Mouse (Mus musculus): ENCODE data around the gene Gan.
A peak's percentile ranks its signal among the peaks of the same experiment; 100 is the strongest.

The Gan gene

GRCm38 (mm10) chr8:117158135-117158761, at the start of gene Gan:
Gan (plus strand) TSS chr8:117158135.
- DNase-seq (ENCODE audit: low read depth, low spot score), result peak; percentile 60

DNA sequence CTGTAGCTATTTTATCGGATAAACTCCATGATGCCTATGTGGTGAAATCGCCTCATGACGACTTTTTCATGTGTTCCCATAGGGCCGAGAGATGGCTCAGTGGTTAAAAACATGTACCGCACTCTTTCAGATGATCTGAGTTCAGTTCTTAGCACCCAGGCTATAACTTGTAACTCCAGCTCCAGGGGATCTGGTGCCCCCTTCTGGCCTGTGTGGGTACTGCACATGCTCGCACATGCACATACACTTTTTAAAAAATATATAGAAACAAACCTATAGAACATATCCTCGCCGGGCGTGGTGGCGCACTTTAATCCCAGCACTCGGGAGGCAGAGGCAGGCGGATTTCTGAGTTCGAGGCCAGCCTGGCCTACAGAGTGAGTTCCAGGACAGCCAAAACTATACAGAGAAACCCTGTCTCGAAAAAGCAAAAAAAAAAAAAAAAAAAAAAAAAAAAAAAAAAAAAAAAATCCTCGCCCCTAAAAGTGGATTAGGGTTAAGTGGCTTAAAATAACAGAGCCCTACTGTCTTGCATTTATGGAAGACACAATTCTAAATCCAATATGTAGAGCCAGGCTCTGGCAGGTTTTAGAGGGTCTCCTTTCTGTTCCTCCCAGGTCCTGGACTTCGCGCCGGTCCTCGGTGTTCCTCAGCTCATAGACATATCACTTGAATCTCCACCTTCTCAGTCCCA, 48.8 kb upstream of the Gan start:
- DNase-seq (ENCODE audit: low read depth, low spot score), result peak; percentile 67

DNA sequence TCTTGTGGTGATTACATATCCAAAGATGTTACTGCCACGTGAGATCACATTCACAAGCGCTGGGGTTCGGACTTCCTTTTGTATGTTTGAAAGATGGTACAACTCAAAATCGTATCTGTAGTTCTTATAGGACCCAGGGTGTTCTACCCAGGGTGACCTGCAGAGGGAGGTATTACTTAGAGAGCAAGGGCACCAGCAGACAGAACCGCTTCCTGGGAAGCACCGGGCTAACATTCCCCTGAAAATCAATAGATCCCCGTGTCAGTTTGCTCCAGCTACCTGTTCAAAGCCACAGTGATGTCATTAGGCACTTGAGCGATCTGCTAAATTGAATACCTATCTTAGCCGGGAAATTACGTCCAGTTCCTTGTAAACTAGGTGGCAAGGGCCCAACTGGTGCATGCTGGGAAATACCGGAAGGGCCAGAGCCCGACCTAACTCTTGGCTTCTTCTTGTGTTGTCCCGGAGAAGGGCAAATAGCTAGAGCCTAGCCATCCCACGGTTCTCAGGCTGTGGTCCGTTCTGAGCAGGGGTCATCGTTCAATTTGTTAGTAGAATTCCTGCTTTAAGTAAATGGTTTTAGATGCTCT, 48.0 kb upstream of the Gan start:
- peak; percentile 90 for DNase-seq (ENCODE audit: low read depth, low spot score)

GRCm38 (mm10) chr8:117111641-117112040, 46.3 kb upstream of the Gan start:
- DNase-seq (ENCODE audit: low read depth, low spot score), result no peak

GRCm38 (mm10) chr8:117112261-117112660, 45.7 kb upstream of the Gan start:
- no peak for DNase-seq (ENCODE audit: low read depth, low spot score)

- no peak for DNase-seq (ENCODE audit: low read depth, low spot score)
These were observed 42.8 kb upstream of the Gan start for GRCm38 (mm10) chr8:117115094-117115493.

GRCm38 (mm10) chr8:117115676-117116446, 42.1 kb upstream of the Gan start:
- DNase-seq (ENCODE audit: low read depth, low spot score), result no peak

DNA sequence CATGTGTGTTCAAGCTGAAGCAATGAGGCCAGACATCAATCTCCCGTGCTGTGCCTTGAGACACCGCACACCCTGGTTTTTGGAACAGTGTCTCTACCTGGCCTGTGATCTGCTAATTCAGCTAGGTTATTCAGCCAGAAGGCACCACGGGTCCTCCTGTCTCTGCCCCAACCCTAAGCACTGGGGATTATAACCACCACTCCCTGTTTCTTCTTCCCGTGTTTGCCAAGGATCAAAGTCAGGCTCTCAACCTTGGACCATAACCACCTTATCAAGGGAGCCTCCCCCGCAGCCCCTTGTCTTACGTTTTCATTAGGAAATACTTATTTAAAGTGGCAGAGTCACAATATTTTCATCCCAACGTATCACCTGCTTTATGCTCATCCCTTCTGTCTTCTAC, 41.4 kb upstream of the Gan start:
- DNase-seq (ENCODE audit: low read depth, low spot score), result no peak

- DNase-seq (ENCODE audit: low read depth, low spot score), result no peak
These were observed 39.5 kb upstream of the Gan start for GRCm38 (mm10) chr8:117118409-117118808.

DNA sequence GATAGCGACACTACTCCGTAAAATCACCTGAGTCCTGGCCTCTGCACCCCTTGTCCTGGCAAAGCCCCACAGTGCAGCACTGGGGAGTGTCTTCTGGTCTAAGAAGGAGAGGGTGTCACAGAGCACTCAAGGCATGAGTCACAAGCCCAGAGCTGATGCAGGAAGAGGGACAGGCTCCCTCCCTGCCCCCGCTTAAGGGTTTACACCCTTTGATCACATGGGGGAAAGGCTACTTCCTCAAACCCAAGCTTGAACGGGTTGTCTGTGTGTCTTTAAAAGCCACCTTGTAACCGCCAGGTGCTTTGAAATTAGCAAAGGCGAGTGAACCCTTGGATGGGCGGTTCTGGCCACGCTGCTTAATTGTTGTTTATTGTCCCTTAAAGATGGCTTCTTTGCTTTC, 36.7 kb upstream of the Gan start:
- no peak for DNase-seq (ENCODE audit: low read depth, low spot score)

DNA sequence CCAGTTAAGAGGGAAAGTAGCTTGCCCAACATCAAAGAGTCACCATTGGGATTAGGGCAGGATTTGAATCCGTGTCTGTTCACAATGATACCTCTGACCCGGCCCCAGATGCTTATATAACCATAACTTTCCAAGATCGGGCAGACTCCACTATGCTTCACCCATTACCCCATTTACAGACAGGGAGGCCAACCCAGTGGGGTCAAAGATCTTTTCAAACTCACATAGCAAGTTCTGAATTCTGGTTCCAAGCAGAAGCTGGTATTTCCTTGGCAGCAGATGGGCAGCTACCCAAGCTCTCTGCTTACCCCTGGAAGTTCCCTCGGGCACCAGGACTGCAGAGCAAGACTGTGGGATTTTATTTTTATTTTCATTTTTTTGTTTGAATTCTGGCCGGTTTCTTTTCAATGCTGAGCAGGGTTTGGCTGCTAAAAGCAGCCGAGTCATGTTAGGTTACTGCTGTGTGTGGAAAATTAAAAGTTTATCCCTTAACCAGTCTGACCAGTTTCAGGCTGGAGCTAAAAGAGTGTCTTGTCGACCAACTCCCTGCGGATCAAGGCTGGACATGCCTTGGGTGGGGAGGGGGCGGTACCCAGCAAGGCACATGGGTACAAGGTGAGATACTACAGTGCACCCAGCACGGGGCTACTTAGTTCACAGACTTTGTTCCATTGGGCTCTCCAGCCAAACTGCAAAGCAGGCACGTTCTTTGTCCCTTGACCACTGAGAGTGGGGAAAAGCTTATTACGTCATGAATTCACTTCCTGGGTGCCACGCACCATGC, 33.9 kb upstream of the Gan start:
- no peak for DNase-seq (ENCODE audit: low read depth, low spot score)

GRCm38 (mm10) chr8:117125854-117126253, 32.1 kb upstream of the Gan start:
- no peak for DNase-seq (ENCODE audit: low read depth, low spot score)

DNA sequence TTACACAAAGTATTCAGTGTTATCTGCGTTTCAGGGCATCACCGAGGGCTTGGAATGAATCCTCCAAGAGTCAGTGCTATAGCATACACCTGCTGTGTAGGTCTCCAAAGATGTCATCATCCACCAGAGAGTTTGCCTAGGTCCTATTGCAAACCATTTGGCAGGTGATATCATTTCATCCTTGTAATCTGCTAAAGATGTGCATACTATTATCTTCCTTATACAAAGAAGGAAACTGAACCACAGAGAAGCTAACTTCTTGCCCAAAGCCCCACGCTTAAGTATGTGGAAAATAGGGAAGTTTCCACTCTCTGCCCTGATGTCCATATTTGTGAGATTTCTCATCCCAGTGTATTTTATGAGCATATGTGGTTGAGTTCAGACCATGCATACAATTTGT, 31.5 kb upstream of the Gan start:
- DNase-seq (ENCODE audit: low read depth, low spot score), result no peak

- DNase-seq (ENCODE audit: low read depth, low spot score), result peak; percentile 25
These were observed 30.9 kb upstream of the Gan start for GRCm38 (mm10) chr8:117127063-117127462.

- DNase-seq (ENCODE audit: low read depth, low spot score), result no peak
These were observed 24.2 kb upstream of the Gan start for GRCm38 (mm10) chr8:117133702-117134101.

DNA sequence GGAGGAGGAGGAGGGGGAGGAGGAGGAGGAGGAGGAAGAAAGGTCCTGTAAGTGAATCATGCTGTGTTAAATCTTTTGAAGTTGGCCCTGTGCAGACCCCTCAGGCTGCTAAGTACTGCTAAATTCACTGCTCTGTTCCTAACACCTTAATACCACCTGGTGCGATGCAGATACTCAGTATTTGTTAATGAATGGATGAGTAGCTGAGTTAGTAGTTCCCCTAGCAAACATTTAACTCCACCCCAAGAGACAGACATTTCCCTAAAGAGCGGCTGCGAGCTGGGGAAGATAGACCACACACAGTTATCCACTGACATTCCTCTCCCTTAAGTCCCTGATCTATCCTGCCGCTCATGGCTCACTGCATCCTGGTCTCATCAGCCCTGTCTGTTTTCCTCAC, 21.6 kb upstream of the Gan start:
- DNase-seq (ENCODE audit: low read depth, low spot score), result peak; percentile 90

DNA sequence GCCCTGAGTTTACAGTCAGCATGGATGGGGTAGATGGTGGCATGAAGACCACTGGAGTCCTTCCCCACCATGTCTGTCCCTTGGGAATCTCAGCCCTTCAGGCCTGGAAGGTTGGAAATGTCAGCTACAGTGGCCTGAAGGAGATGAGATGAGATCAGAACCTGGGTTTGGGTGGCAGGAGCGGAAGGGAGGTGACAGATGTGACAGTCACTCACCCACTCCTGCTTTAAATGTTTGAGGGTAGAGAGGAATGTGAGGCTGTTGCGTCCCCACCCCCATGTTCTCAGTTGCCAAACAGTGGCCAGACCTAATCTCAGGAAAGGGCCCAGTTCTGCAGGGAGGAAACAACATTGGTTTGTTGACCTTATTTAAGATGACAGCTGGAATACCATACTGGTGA, 21.2 kb upstream of the Gan start:
- no peak for DNase-seq (ENCODE audit: low read depth, low spot score)

GRCm38 (mm10) chr8:117137357-117137756, 20.6 kb upstream of the Gan start:
- no peak for DNase-seq (ENCODE audit: low read depth, low spot score)

- DNase-seq (ENCODE audit: low read depth, low spot score), result peak; percentile 74
These were observed 9.4 kb upstream of the Gan start for GRCm38 (mm10) chr8:117148520-117148919.

DNA sequence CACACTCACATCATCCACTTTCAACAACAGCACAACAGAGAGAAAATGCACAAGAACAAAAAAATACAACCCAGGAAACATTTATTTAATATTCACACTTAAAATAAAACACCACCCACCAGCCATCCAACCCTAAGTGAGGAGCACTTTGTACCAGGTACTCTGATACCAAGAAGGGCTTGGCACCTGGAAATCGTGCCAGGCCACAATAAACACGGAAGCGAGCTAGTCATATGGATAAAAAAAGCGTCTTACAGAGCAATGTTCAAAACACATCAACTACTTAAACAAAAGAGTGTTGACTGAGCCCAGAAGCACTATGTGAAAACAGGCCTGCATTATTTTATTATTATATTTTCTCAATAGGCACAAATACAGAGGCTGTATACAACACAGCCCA, 1.8 kb upstream of the Gan start:
- DNase-seq (ENCODE audit: low read depth, low spot score), result no peak
